Comparison of ENCODE assay signal across 7 mouse cellular contexts in genomic region chr2:30985111-30986020, GRCm38 (mm10). TPM values are rescaled to one million over a fixed set of nuclear protein-coding genes. Genes with fewer than 3 reads are reported as not detected.
A peak's percentile ranks its signal among the peaks of the same experiment; 100 is the strongest.
DNase-seq lines count a peak whose midpoint lies in the region; ATAC-seq and TF ChIP-seq lines count a peak whose summit lies in the region.

No protein-coding gene starts in this region.

- peak; percentile 77 to 80 for DNase-seq in urinary bladder, adult 18-20 months (ENCODE audit: low spot score in 2 of 2)
- DNase-seq in urinary bladder, postnatal 10 days (ENCODE audit: low spot score) = no peak
- DNase-seq in adrenal gland, adult 8-10 months = peak; percentile 86
- DNase-seq in heart, postnatal 0 days (ENCODE audit: low spot score) = no peak
- no peak for DNase-seq in layer of hippocampus, postnatal 25 days (ENCODE audit: extremely low spot score in 1 of 2, low spot score in 1 of 2)

- H3K27ac ChIP-seq in heart, postnatal 0 days (ENCODE audit: low read depth) = peak overlapping the region; percentile 17; the same call in 1 of the 2 replicates
- 0 out of 2 replicates have a peak overlapping the region, but pooled peaks have one; percentile 32 for H3K27ac ChIP-seq in liver, embryonic 12.5 days
- H3K27ac ChIP-seq in stomach, embryonic 14.5 days (ENCODE audit: low read length) = peak overlapping the region; percentile 6; the same call in 1 of the 2 replicates

- H3K27me3 ChIP-seq in heart, postnatal 0 days (ENCODE audit: control insufficient read depth, insufficient read depth, low read length) = no peaks in the 10 kb centered on the region
- H3K27me3 ChIP-seq in liver, embryonic 12.5 days (replicated peaks) = no peaks in the 10 kb centered on the region
- H3K27me3 ChIP-seq in stomach, embryonic 14.5 days (ENCODE audit: control insufficient read depth, insufficient read depth, low read length) = no peaks in the 10 kb centered on the region

- no peak overlapping the region for H3K4me3 ChIP-seq in heart, postnatal 0 days (ENCODE audit: low read depth, low read length)
- H3K4me3 ChIP-seq in liver, embryonic 12.5 days = no peak overlapping the region
- no peak overlapping the region for H3K4me3 ChIP-seq in stomach, embryonic 14.5 days (ENCODE audit: low read depth, low read length)

- H3K4me2 ChIP-seq in heart, postnatal 0 days (ENCODE audit: low read depth, low read length) = peak overlapping the region; percentile 4; the same call in 1 of the 2 replicates
- H3K4me2 ChIP-seq in liver, embryonic 12.5 days = peak overlapping the region; percentile 61
- peak overlapping the region; percentile 21; the same call in 1 of the 2 replicates for H3K4me2 ChIP-seq in stomach, embryonic 14.5 days (replicated peaks; ENCODE audit: low read depth, low read length)

- H3K36me3 ChIP-seq in heart, postnatal 0 days (replicated peaks; ENCODE audit: control insufficient read depth, insufficient read depth, low read length) = no peaks in the 10 kb centered on the region
- no peaks in the 10 kb centered on the region for H3K36me3 ChIP-seq in liver, embryonic 12.5 days
- no peaks in the 10 kb centered on the region for H3K36me3 ChIP-seq in stomach, embryonic 14.5 days (ENCODE audit: control insufficient read depth, insufficient read depth, low read length)

- whole genome bisulfite sequencing in heart, postnatal 0 days = 34% methylated on average over 17 of the region's 17 CpGs
- 25% methylated on average over 17 of the region's 17 CpGs for WGBS in liver, embryonic 12.5 days (ENCODE audit: insufficient replicate concordance)
- WGBS in stomach, embryonic 14.5 days = 26% methylated on average over 17 of the region's 17 CpGs

- no peak for TF ChIP-seq EP300 in heart, postnatal 0 days (IDR thresholded peaks at IDR 0.05; ENCODE audit: low read depth)

- no peak overlapping the region for H3K9ac ChIP-seq in heart, postnatal 0 days (replicated peaks; ENCODE audit: low read depth, low read length)
- no peak overlapping the region for H3K9ac ChIP-seq in liver, embryonic 12.5 days
- no peak overlapping the region for H3K9ac ChIP-seq in stomach, embryonic 14.5 days (replicated peaks; ENCODE audit: low read depth, low read length)

- no peaks in the 10 kb centered on the region for H3K9me3 ChIP-seq in heart, postnatal 0 days (replicated peaks; ENCODE audit: control insufficient read depth, low read length)
- no peaks in the 10 kb centered on the region for H3K9me3 ChIP-seq in liver, embryonic 12.5 days (replicated peaks)
- H3K9me3 ChIP-seq in stomach, embryonic 14.5 days (ENCODE audit: control insufficient read depth, low read depth, low read length) = no peaks in the 10 kb centered on the region

- ATAC-seq in heart, postnatal 0 days (ENCODE audit: insufficient read depth, low read depth) = no peak
- ATAC-seq in liver, embryonic 12.5 days = no peak
- no peak for ATAC-seq in stomach, embryonic 14.5 days (ENCODE audit: insufficient number of reproducible peaks, insufficient read depth, low FRiP score, low read depth)

- no peak for TF ChIP-seq CTCF in heart, postnatal 0 days (IDR thresholded peaks at IDR 0.05; ENCODE audit: low read depth)

- peaks cover 16% of the 10 kb centered on the region for H3K4me1 ChIP-seq in heart, postnatal 0 days (ENCODE audit: control insufficient read depth, insufficient read depth)
- peaks cover 40% of the 10 kb centered on the region for H3K4me1 ChIP-seq in liver, embryonic 12.5 days
- H3K4me1 ChIP-seq in stomach, embryonic 14.5 days (ENCODE audit: control insufficient read depth, insufficient read depth, low read length) = peaks cover 2% of the 10 kb centered on the region; the same call in 1 of the 2 replicates

RNA-seq across cellular contexts. Expression of gene Usp20, which starts 3.3 kb away (rescaled TPM):
- 10 to 100 TPM; 32.6 to 45.6 (median 42.3) TPM for total RNA-seq in adrenal gland, adult 8-10 months (2022)
- total RNA-seq in heart, postnatal 0 days (2014; rRNA removed; ENCODE audit: low replicate concordance) = 78.4 and 81.7 TPM in 2 replicates
- polyA plus RNA-seq in heart, postnatal 0 days (2015; fragmentation: Nextera tagmentation; extraction: Ambion mirVana) = 27.6 and 31.2 TPM in 2 replicates
- polyA plus RNA-seq in liver, embryonic 12.5 days (2016; fragmentation: Nextera tagmentation; extraction: Ambion mirVana) = 7.6 and 8.4 TPM in 2 replicates
- polyA plus RNA-seq in stomach, embryonic 14.5 days (2014; fragmentation: Nextera tagmentation; extraction: Ambion mirVana) = 13.4 and 13.8 TPM in 2 replicates
- 10 to 100 TPM; 82.8 to 89.9 TPM for total RNA-seq in layer of hippocampus, postnatal 25 days (2021)

RNA-seq across cellular contexts. Expression of gene BC005624, which starts 3.4 kb away (rescaled TPM):
- total RNA-seq in adrenal gland, adult 8-10 months (2022) = 10 to 100 TPM; 47.0 to 55.8 (median 53.3) TPM
- 7.6 and 13.8 TPM in 2 replicates for total RNA-seq in heart, postnatal 0 days (2014; rRNA removed; ENCODE audit: low replicate concordance)
- polyA plus RNA-seq in heart, postnatal 0 days (2015; fragmentation: Nextera tagmentation; extraction: Ambion mirVana) = 21.1 and 23.7 TPM in 2 replicates
- polyA plus RNA-seq in liver, embryonic 12.5 days (2016; fragmentation: Nextera tagmentation; extraction: Ambion mirVana) = 36.9 and 41.2 TPM in 2 replicates
- 46.9 and 48.2 TPM in 2 replicates for polyA plus RNA-seq in stomach, embryonic 14.5 days (2014; fragmentation: Nextera tagmentation; extraction: Ambion mirVana)
- total RNA-seq in layer of hippocampus, postnatal 25 days (2021) = 10 to 100 TPM; 60.0 to 61.7 TPM

RNA-seq across cellular contexts. Expression of gene Tor1a, which starts 17.6 kb away (rescaled TPM):
- total RNA-seq in adrenal gland, adult 8-10 months (2022) = 10 to 100 TPM; 32.6 to 42.3 (median 37.4) TPM
- 27.1 and 43.9 TPM in 2 replicates for total RNA-seq in heart, postnatal 0 days (2014; rRNA removed; ENCODE audit: low replicate concordance)
- 32.7 and 35.0 TPM in 2 replicates for polyA plus RNA-seq in heart, postnatal 0 days (2015; fragmentation: Nextera tagmentation; extraction: Ambion mirVana)
- 46.2 and 51.8 TPM in 2 replicates for polyA plus RNA-seq in liver, embryonic 12.5 days (2016; fragmentation: Nextera tagmentation; extraction: Ambion mirVana)
- 66.0 and 68.6 TPM in 2 replicates for polyA plus RNA-seq in stomach, embryonic 14.5 days (2014; fragmentation: Nextera tagmentation; extraction: Ambion mirVana)
- 10 to 100 TPM; 47.5 to 48.8 TPM for total RNA-seq in layer of hippocampus, postnatal 25 days (2021)

RNA-seq across cellular contexts. Expression of gene Tor1b, which starts 32.6 kb away (rescaled TPM):
- total RNA-seq in adrenal gland, adult 8-10 months (2022) = 10 to 100 TPM; 60.4 to 66.7 (median 65.7) TPM
- 39.8 and 45.4 TPM in 2 replicates for total RNA-seq in heart, postnatal 0 days (2014; rRNA removed; ENCODE audit: low replicate concordance)
- polyA plus RNA-seq in heart, postnatal 0 days (2015; fragmentation: Nextera tagmentation; extraction: Ambion mirVana) = 19.0 and 20.4 TPM in 2 replicates
- polyA plus RNA-seq in liver, embryonic 12.5 days (2016; fragmentation: Nextera tagmentation; extraction: Ambion mirVana) = 21.3 and 21.8 TPM in 2 replicates
- polyA plus RNA-seq in stomach, embryonic 14.5 days (2014; fragmentation: Nextera tagmentation; extraction: Ambion mirVana) = 35.4 and 39.1 TPM in 2 replicates
- total RNA-seq in layer of hippocampus, postnatal 25 days (2021) = 10 to 100 TPM; 37.4 to 39.6 TPM

RNA-seq across cellular contexts. Expression of gene Ptges, which starts 55.7 kb away (rescaled TPM):
- total RNA-seq in adrenal gland, adult 8-10 months (2022) = 10 to 100 TPM; 18.6 to 50.4 (median 35.4) TPM
- 1.1 and 1.5 TPM in 2 replicates for total RNA-seq in heart, postnatal 0 days (2014; rRNA removed; ENCODE audit: low replicate concordance)
- polyA plus RNA-seq in heart, postnatal 0 days (2015; fragmentation: Nextera tagmentation; extraction: Ambion mirVana) = 1.2 and 1.4 TPM in 2 replicates
- 0.25 and 0.63 TPM in 2 replicates for polyA plus RNA-seq in liver, embryonic 12.5 days (2016; fragmentation: Nextera tagmentation; extraction: Ambion mirVana)
- polyA plus RNA-seq in stomach, embryonic 14.5 days (2014; fragmentation: Nextera tagmentation; extraction: Ambion mirVana) = 6.5 and 9.2 TPM in 2 replicates
- 1 to 10 TPM; 2.7 to 4.2 TPM for total RNA-seq in layer of hippocampus, postnatal 25 days (2021)

Comparison
In these comparisons a context has a peak if more than half of its experiments do, and no peak if none do; other contexts are left out.
1. DNase-seq: peak in urinary bladder, adult 18-20 months (2 of 2) and adrenal gland, adult 8-10 months (single experiment); none in urinary bladder, postnatal 10 days (single experiment), heart, postnatal 0 days (single experiment) and layer of hippocampus, postnatal 25 days (0 of 2).
2. H3K4me2 ChIP-seq: peak in every context shown above with its lines; median percentile 61 in liver, embryonic 12.5 days; 21 in stomach, embryonic 14.5 days; 4 in heart, postnatal 0 days.
3. Peak in every context shown above with its lines, with median percentiles within 50 percentile points of each other: H3K27ac ChIP-seq.